In the genomic region with DNA sequence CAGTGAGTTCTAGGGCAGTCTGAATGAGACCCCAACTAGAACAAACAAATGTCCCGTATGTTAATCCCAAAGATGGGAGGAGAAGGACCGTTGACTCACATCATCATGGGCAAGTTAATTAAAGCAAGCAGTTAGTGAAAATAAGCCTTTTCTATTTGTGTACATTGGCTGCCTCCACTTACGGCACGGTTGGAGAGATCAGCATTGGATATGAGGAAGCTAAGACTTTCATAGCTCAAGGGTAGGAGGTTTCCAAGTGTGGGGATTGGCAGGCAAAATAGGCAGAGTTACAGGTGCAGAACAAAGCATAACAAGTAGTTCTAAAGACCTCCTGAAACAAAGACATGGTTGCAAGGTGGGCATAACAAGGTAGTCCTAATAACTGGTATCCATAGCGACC, we compare ENCODE assay signal across 26 mouse cellular contexts.
"Had no signal": no experiment of that assay in that cellular context is flagged by ENCODE, and none has a peak within 500 bp of the region (broad histone marks: within the 10 kb centered on the region; RNA-seq: fewer than 3 reads in every experiment).

No protein-coding gene starts in this region.

- H3K27ac ChIP-seq: heart, adult 2 months; heart, embryonic 13.5 days; heart, embryonic 15.5 days; hindbrain, embryonic 13.5 days; hindbrain, embryonic 15.5 days; hindbrain, postnatal 0 days; kidney, embryonic 15.5 days; kidney, postnatal 0 days; limb, embryonic 13.5 days; limb, embryonic 15.5 days; liver, embryonic 14.5 days had no signal

- H3K4me3 ChIP-seq: heart, adult 2 months; heart, embryonic 13.5 days; heart, embryonic 15.5 days; hindbrain, embryonic 13.5 days; hindbrain, embryonic 15.5 days; kidney, embryonic 15.5 days; limb, embryonic 13.5 days; limb, embryonic 15.5 days; liver, embryonic 12.5 days had no signal

- ATAC-seq: hindbrain, postnatal 0 days; intestine, embryonic 16.5 days; liver, embryonic 12.5 days had no signal

- H3K9me3 ChIP-seq: heart, embryonic 13.5 days; heart, embryonic 15.5 days; hindbrain, embryonic 13.5 days; hindbrain, embryonic 15.5 days; kidney, embryonic 15.5 days; limb, embryonic 13.5 days; limb, embryonic 15.5 days; liver, embryonic 12.5 days had no signal

- H3K27me3 ChIP-seq: heart, embryonic 13.5 days; heart, embryonic 15.5 days; hindbrain, embryonic 13.5 days; hindbrain, embryonic 15.5 days; kidney, embryonic 15.5 days; limb, embryonic 13.5 days; limb, embryonic 15.5 days; liver, embryonic 12.5 days had no signal

- DNase-seq: gastrocnemius, postnatal 14 days; gastrocnemius, postnatal 36 days; heart, adult 11 months; heart, adult 2 months; heart, postnatal 14 days; heart, postnatal 36 days; kidney, adult 11 months; kidney, adult 2 months; kidney, adult 9 months; kidney, postnatal 14 days; kidney, postnatal 36 days; layer of hippocampus, adult 9-11 months; layer of hippocampus, postnatal 36 days; left cerebral cortex, postnatal 4 days had no signal

- H3K36me3 ChIP-seq: heart, embryonic 15.5 days had no signal
